Mouse (Mus musculus): ENCODE measurements around the gene N4bp1.

N4bp1 gene

DNA sequence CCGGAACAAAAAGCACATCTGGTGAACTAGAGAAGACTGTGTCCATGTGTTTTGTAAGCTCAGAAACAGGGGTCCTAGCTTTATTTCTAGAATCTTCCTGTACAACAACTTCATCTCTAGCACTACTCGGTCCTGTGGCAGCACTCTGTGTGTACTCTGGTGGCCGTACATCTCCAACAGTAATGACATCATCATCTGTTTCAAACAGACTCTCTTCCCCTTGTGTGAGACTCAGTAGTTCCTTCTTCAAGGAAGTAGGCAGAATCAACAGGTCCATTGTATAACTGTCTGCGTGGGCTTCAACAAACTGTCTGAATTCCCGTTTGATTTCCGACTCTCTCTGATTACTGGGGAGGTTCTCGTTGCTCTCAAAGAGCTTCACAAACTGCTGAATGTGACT is 23.5 kb downstream of the N4bp1 start:
- DNase-seq (ENCODE audit: low spot score in 2 of 2): no peak

DNA sequence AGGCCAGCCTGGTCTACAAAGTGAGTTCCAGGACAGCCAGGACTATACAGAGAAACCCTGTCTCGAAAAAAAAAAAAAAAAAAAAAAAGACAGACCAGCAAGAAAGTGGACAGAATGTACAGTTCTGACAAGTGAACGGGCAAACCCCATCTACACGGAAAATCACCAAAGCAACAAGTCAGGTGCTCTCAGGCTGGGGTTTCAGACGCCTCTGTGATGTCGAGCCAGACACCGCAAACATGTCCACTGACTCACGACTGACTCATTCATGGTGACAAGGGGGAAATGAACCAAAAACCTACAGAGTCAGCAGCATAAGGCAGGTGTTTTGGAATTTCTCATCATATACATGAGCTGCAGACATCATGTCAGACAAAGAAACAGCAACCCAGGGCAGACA is 28.8 kb downstream of the N4bp1 start:
- DNase-seq (ENCODE audit: low spot score in 2 of 2): no peak

DNA sequence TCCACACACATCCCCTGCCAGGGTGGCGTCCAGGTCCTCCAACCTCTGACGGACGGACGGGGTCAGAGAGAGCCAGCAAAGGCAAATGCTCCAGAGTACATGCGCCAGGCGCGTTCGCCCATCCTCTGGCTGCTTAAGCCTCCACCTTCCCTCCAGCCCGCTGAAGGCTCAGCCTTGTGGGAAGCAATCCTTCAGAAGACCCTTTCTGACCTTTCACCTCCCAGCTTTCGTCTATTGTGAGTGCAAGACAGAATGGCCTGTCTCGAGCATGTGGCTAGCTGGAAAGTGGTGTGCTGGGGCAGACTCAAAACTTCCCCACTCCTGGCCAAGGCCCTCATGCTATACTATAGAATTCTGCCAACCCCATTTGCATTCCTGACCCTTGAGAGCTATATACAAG is 30.4 kb downstream of the N4bp1 start:
- DNase-seq (ENCODE audit: low spot score in 2 of 2): no peak

DNA sequence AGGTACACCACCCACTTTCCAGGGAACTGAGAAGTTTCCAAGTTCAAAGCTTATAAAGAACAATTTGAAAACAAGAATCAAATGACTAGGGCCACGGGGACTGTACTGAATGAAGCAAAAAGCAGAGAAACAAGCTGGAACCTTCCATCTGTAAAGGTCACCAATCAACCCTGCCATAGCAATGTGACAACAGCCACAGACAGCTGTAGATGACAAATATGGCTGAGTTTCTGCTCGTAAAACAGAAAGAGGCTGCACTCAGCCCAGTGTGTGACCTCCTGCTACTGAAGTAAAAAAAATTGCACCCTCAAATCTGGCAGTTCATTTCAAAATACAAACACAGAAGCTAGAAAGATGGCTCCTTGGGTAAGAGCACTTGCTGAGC is 31.1 kb downstream of the N4bp1 start:
- no peak for DNase-seq (ENCODE audit: low spot score in 2 of 2)

DNA sequence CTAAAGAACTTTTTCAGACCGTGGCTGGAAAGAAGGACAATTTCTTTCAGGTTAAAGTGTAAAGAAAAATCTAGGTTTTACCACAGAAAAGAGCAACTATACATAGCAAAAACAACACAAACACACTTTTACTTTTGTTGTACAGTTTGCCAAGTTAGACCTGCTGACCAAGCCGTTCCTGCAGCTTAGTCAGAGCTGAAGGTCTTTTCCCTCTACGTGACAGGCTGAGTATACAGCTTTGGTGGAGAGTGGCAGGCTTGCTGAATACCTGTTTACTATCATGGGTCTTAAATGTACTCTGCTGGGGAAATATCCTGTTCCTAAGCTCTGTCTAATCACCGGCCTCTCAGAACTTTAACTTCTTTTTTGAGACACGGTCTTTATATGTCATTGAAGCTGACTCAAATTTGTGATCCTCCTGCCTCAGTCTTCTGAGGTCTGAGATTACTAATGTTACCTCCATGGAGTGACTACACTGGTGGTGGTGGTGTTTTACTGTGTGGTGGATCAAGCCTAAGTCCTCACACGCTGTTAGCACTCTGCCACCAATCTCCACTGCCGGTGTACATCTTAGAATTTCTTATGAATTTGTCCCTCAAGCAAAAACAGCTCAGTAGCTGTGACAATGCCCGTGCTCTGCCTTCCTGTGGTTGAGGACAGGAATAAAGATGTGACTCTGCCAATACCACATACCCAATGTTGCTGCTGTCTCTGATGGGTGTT is 31.6 kb downstream of the N4bp1 start:
- no peak for DNase-seq (ENCODE audit: low spot score in 2 of 2)

DNA sequence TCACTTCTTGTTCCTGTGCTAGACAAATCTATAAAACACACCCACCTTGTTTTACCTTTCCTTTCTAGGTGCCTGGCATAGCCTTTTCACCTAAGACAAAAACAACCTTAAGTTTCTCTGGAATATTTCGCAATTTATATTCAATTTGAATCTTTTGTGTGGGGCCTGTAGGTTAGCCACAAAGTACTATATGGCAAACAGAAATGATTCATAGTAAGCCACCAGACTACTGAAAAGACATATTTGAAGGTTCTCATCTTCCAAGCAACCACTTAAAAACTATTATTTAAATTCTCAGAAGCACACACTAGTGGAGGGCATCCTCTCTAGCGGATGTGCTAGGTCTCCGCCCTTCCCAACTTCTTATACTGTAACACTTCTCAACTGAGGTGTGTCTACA is 32.6 kb downstream of the N4bp1 start:
- DNase-seq (ENCODE audit: low spot score in 2 of 2): no peak

DNA sequence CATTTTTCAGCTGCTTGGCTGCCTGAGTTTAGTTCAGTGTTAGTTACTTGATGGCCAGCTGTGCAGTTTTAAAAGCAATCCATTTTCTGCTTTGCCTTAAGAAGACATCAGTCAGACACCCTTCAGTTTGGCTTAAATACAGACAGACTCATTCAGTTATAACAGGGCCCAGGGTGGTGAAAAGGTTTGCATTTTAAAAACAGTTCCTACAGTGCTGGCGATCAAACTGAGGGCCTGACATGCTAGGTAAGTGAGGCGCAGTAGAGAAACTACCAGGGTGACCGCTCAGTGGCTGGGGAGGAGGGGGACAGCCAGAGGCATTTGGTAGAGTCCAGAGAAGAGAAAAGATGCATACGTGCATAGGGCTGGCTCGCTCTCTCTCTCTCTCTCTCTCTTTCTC is 36.2 kb downstream of the N4bp1 start:
- no peak for DNase-seq (ENCODE audit: low spot score in 2 of 2)

DNA sequence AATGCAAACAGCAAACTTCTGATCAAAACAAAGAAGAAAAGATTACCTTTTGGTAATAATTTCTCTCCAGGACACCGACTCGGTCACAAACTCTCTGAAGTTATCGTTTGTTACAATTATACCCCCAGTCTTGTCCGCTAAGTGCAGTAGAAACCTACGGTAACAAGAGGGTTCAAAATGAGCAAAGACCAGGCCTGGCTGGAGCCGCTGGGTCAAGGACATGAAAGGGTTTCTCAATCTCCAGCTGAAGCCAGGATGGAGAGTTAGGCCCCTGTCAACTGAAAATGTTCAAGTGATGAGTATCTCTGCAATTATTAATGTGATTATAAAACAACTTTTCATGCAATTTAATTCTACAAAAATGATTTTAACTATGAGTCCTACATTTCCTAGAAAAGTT is 36.7 kb downstream of the N4bp1 start:
- DNase-seq (ENCODE audit: low spot score in 2 of 2): no peak

DNA sequence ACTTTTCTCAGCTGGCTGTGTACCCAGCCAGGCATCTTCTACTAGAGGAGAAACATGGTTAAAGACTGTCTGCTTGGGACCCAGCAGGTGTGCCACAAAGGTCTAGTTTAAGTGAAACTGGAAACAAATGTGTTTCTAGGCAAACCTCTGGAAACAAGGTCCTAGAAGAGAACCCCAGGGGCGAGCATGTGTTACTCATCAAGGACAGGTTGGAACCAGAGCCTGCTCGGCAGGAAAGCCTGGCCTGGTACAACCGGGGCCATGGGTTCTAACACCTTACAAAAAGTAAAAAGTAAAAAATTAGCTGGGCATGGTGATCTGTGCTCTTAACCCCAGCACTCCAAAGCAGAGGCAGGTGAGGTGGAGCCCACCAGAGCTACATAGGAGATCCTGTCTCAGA is 38.0 kb downstream of the N4bp1 start:
- DNase-seq (ENCODE audit: low spot score in 2 of 2): no peak

DNA sequence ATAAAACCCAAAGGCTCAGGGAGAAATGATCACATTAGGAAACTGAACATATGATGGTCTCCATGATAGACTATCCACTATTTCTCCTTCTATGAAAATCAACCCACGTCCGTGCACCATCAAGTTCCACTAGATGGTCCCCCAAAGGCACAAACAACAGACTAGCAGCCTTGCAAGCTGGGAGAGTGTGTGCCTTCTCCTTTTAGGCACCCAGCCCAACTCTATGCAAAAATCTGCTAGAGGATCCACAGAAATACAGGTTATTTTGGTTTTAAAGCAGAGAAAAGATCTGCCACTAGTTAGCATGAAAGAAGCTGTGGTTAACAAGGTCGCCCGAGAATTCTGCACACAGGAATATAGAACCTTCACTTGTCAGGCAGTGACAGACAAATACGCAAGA is 39.2 kb downstream of the N4bp1 start:
- DNase-seq (ENCODE audit: low spot score in 2 of 2): no peak

DNA sequence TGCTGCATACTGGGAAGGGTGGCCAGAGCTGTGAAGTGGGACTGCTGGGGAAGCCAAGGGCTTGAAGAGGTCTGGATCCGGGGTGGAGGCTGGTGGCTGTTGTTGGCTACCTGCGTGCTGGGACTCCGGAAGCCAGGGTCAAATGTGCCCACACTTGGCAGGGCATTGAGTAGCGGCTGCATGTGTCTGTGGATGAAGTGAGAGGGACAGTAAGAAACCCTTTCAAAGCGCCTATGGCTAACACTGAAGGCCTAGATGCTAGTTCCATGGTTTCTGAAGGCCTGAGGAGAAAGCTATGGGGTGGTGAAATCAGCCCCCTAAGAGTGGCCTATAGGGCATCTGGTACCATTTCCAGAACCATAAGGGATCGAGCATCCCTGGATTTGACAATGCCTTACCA is 40.2 kb downstream of the N4bp1 start:
- DNase-seq (ENCODE audit: low spot score in 2 of 2): no peak

DNA sequence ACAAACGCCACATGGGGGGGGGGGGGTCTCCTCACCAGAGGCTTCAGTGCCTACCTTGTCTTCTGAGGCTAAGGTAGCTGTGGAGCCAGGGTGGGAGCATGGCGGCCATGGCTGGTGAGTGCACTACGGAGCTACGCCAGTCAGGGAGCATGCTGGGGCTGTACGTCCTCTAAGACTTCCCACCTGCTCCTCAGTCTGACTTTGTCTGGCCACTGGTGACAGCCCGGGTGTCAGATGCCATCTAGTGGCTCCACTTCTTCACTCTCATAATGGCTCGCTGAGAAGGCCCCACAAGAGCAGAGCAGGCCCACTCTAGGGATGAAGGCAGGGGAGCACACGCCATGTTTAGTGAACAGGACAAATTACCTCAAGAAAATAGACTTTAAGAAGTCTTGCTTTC is 41.2 kb downstream of the N4bp1 start:
- no peak for DNase-seq (ENCODE audit: low spot score in 2 of 2)

DNA sequence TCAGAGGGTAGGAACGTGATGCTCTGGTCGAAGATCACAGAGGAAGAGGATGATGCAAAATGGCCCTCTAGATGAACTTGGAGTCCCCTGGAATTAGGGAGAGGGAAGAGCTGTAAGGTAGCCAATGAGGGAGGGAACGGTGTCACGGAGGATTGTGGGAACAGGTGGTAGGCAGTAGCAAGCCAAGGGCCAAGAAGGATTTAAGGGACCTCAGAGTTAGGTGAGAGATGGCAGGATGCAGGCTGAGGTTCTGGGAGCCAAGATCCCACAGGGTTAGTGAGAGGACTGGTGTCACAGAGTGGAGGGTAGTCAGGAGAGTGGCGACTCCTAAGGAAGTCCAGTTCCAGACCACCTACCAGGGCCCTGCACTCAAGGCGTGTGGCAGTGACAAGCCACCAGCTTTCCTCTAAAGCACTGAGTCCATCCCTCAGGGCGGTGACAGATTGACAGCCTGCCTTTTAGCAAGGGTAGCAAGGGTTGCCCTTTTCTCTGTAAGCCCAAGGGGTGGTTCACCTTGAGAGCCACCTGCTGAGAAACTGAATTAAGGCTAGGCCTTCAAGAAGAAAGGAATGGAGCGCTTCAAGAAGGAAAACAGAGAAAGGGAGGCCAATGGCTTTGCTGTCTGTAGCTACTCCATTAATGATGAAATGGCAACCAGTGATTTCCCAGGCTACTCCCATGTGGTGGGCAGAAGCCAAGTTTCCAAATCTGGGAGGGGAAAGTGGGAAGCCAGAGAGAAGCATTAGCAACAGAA is 43.3 kb downstream of the N4bp1 start:
- DNase-seq (ENCODE audit: low spot score in 2 of 2): no peak

DNA sequence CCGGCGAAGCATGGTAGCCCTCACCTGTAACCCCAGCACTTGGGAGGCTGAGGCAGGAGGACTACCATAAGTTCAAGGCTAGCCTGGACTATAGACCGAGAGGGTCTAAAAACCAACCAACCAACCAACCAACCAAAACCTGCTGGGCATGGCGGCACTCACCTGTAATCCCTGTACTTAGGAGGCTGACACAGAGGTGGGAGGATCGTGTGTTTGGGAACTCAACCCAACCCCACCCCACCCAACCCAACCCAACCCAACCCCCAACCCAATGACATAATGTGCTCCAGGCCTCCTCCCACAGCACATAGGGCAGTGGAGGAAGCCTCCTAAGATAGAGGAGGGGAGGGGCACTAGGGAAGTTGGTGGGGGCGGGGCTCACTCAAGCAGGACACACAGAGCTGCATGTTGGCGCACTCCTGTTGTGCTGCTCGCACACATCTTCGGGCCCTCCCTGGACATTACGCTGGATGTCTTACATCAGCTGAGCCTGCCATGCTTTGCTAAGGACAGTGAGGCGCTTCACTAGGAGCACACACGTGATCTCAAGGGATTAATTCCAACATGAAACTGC is 44.9 kb downstream of the N4bp1 start:
- no peak for DNase-seq (ENCODE audit: low spot score in 2 of 2)

DNA sequence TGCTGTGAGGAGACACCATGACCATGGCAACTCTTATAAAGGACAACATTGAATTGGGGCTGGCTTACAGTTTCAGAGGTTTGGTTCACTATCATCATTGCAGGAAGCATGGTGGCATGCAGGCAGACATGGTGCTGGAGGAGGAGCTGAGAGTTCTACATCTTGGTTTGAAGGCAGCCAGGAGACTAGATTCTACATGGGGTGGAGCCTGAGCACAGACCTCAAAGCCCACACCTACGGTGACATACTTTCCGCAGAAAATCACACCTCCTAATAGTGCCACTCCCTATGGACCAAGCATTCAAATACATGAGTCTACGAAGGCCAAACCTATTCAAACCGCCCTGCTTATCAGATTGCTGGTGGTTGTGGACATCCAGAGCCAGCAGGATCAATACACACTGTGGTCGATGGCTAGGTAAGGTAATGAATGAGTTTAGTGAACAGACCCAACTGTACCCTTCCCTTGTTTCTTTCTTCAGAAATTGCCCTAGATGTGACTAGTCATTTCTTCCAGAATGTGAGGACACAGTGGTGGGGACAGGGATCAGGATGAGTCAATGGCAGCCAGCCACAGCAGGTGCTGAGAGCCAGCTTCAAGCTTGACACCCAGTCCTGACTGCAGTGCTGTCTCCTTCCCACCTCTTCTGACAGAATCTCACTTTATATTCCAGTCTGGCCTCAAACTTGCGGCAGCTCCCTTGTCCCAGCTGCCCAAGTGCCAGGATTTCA is 46.2 kb downstream of the N4bp1 start:
- DNase-seq (ENCODE audit: low spot score in 2 of 2): no peak

DNA sequence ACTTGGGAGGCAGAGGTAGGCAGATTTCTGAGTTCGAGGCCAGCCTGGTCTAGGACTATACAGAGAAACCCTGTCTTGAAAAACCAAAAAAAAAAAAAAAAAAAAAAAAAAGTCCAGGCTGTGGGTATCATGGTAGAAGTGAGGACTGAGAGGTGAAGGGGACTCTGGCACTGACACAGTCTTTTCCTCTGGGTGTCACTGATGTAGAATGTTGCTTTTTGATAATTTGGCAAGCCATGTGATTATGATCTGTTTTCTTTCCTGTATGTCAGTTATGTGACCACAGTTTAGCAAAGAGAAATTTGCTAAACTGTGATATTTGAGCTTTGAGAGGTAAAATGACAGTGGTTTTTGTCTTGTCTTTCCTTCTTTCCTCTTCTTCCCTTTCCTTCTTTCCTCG is 47.8 kb downstream of the N4bp1 start:
- no peak for DNase-seq (ENCODE audit: low spot score in 2 of 2)

DNA sequence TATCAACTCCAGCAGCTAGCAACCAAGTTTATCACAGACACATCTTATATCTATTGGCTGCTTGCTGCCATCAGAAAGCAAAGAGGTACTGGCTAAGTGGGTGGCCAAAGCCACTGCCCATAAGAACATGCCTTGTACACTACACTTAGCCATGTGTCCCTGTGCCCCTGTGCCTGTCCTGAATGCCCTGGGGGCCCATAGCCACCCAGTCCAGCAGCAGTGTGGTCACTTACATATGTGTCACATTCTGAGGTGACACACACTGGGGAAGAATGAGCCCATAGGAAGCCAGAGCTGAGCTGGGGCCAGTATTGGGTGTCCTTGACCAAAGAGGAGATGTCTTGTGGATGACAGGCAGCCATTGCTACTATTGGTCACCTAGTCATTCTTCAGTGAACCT is 49.2 kb downstream of the N4bp1 start:
- DNase-seq (ENCODE audit: low spot score in 2 of 2): no peak

DNA sequence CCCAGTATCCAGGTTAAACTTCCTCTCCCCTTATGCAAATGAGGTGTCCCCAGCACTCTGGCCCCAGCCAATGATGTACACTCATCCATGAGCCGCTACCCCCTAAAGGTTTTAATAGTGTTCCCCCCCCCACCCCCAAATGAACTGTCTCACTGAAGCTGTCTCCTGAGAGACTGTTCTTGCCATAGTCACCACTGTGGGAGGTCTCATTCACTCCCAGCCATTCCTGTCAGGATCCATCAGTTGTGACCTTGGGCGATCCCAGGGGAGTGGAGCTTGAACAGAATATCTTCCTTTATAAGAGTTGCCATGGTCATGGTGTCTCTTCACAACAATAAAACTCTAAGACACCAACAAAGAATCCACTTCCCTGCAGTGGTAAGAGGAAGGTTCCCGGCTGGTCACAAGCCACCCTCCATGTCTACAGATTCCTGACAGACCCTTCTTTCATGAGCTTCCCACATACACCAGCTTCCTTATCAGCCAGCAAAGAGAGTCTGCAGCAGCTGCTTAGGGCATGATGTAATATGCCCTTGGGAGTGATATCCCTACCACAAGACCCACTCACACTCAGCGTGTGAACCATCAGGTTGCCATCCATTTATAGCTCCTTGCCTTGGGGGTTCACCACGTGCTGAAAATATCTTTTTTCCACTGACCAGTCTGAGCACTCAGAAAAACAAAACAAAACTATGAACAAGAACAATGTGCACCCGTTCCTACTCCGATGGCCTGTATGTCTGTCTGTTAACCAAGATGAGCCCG is 50.4 kb downstream of the N4bp1 start:
- no peak for DNase-seq (ENCODE audit: low spot score in 2 of 2)

DNA sequence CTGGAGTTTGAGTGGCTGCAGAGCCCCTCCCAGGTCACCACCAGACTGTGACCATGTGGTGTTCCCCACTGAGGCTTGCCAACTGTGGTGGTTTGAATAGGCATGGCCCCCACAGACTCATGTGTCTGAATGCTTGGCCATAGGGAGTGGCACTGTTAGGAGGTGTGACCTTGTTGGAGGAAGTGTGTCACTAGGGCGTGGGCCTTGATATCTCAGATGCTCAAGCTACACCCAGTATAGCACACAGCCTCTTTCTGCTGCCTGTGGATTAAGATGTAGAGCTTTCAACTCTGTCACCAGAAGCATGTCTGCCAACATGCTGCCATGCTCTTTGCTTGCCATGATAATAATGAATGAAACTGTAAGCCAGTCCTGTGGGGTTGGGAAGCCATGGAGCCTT is 51.1 kb downstream of the N4bp1 start:
- no peak for DNase-seq (ENCODE audit: low spot score in 2 of 2)

DNA sequence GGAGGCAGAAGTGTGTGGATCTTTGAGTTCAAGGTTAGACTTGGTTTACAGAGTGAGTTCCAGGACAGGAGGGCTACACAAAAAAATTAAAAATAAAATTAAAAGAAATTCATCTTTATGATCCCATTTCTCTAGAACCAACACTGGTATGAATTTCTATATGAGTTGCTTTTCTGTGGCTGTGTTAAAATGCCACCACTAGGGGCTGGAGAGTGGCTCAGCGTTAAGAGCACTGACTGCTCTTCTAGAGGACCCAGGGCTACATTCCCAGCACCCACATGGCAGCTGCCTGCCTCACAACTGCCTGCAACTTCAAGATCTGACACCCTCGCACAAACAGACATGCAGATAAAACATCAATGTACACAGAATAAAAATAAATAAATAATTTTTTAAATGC is 56.1 kb downstream of the N4bp1 start:
- no peak for DNase-seq (ENCODE audit: low spot score in 2 of 2)

DNA sequence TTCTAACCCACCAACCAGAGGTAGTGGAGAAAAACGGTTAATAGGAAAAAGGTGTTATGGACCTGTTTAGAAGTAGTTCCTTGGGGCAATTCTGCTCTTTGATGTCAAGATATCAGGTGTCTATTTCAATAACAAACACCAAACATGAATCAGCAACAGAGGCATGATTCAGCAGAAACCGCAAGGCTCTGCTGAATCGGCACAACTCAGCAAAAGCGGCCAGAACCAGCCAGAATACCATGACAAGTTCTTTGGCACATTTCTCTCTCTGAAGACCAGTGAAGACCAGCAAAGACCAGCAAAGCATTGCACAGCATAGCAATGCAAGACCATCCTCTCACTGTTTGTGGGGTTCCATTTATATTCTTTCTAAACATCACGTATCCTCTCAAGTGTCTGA is 57.9 kb downstream of the N4bp1 start:
- no peak for DNase-seq (ENCODE audit: low spot score in 2 of 2)

DNA sequence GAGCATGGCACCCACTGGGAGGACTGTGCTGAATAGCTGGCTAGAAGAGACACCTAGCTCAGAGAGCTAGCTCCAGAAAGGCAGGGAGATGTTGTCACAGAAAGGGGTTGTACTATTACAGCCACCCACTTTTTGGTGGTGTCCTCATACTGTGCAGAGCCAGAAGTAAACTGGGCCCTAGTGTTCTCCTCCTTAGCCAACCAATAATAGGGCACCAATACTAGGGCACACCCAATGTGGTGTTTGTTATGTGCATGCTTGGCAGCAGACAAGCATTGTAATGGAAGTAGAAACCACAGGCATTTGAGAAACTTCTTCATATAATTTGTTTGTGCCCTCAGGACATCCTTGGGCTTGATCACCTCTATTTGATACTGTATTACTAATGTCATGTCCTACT is 58.5 kb downstream of the N4bp1 start:
- DNase-seq (ENCODE audit: low spot score in 2 of 2): no peak
